Mouse (Mus musculus) B cell, adult 67 days (primary cell): ENCODE results near the gene Olfr459. TPM values are rescaled to one million over a fixed set of nuclear protein-coding genes. Genes with fewer than 3 reads are reported as not detected.

Source experiments
- total RNA-seq, 2 experiments: library from RNA; stranded (reverse); gene quantifications; 4 replicates each; pipeline ENCODE4 v1.2.4; 2023

Olfr459 gene
- total RNA-seq, result not detected

DNA sequence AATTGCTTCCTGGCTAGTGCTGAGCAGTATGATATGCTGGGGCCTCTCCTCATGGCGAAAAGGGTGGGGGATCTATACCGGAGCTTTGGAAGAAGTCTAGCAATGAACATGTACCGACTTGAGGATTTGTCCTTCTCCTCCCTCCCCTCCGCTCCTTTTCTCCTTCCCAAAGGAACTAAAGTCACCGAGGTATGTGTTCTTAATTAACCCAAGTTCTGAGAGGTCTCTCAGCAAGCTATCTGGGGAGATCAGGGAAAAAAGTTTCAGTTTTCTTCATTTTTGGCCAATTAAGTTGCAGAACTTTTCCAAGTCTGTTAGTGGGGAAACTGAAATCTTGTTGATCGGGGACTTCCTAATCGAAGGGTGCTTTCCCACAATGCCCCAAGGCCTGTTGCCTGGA lies at the start of gene Olfr459:
Olfr459 (minus strand) TSS at position 101 of the 400 bp plus-strand sequence.

Other genes starting within 250 kb of the Olfr459 start
- gene Ephb6, start 169.7 kb downstream of the Olfr459 start, total RNA-seq, result 1 to 10 TPM; 1.2 to 1.8 TPM
- gene Trpv6, start 138.8 kb downstream of the Olfr459 start, total RNA-seq, result not detected
- not detected for gene Trpv5, start 94.4 kb downstream of the Olfr459 start, total RNA-seq
- not detected for gene Llcfc1, start 90.7 kb downstream of the Olfr459 start, total RNA-seq
- not detected for gene Kel, start 70.8 kb downstream of the Olfr459 start, total RNA-seq
- gene Pip, start 72.4 kb upstream of the Olfr459 start, total RNA-seq, result not detected
- gene Sval2, start 77.8 kb upstream of the Olfr459 start, total RNA-seq, result not detected
- gene Sval1, start 176.5 kb upstream of the Olfr459 start, total RNA-seq, result not detected
- not detected for gene Sval3, start 193.0 kb upstream of the Olfr459 start, total RNA-seq